Mouse (Mus musculus) monocyte, adult 2 months (primary cell): ENCODE results near the gene Rbfox3.
"Not testable (repeated sequence)": the region's sequence is repeated elsewhere in the genome, so short reads cannot be mapped to it uniquely, and the experiment has no call there.

Source experiments
- DNase-seq, 2 experiments: peaks; one replicate each; pipeline ENCODE4 v3.0.0; 2022; ENCODE audit warnings: low spot score in 2 of 2, low read depth in 1 of 2

Gene Rbfox3

DNA sequence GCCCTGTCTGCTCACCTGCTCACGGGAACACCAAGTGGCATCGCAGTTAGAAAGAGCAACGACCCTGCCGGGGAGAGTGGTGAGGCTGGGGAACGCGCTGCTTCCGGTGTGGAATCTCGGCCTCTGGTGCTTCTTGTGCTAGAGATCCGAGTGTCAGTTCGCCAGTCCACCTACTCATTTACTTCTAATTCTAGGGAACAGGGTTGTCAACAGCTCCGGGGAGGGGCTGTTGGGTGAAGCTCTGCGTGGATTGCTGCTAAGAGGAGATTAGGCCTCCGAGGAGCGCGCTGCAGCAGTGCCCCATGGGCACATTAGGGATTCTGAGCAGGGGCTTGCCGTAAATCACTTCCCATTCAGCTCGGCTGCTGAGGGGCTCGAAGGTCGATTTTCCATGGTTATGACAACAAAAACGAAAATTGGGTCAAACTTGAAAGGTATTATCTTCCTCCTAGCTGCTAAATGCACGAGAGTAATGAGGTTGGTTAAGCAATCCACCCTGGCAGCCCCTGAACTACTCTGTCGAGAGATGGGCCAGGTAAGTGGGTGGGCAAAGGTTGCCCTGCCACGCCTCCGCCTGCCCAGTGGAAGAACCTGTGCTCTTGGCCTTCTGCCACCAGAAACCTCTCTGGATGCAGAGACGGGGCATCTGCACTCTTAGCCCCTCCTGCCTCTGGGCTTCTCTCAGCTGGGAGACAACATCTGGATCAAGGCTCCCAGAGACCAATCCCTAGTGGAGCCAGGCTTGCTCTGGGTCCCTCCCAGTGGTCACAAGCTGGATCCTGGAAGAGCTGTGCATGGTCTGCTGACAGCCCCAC is 85.9 kb downstream of the Rbfox3 start:
- DNase-seq, result no peak

DNA sequence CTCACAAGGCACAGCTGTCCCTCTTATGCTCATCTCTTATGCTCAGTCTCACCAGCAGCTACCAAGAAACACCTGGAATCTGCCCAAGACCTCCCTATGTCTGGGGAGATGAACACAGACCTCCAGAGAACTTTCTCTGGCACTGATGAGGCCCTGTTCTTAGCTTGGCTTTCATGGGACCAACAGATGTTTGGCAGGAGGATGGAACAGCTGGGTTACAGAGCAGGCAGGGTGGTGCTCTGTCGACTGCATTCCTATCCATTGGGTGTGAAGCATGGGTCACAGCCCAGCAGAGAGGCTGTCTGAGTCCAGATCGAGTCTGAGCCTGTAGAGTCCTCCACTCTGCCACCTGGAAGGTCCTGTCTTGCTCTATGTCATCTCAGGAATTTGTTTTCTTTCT is 90.0 kb downstream of the Rbfox3 start:
- no peak for DNase-seq

DNA sequence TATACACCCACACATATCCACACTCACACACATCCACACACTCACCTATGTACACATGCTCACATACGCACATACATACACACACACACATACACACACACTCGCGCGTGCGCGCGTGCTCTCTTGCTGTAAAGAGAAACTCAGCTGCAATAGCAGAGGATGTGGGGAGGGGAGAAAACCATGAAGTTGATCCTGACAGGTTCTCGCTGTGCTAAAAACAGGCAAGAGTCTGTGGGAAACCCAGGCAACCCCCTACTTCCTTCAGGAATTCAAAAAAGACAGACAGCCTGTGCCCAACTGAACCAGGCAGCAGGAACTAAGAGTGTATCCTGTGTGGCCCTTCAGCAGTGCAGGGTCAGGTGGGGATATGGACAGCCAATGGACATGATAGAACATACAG is 92.9 kb downstream of the Rbfox3 start:
- no peak for DNase-seq

DNA sequence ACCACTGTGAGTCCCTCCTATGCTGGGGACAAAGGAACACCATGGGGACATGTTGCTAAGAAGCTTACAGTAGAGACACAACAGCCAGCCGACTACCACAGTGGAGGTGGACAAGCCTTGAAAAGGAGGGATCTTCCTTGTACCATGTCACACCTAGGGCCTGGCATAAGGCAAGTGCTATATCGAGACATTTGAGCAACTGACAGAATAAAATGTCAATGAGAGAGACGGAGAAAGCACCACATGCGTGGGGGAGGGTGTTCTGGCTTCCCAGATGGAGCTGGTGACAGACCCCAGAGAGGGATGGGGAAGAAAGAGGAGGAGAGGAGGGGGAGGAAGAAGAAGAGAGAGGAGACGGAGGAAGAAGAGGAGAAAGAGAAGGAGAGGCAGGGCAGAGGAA is 96.3 kb downstream of the Rbfox3 start:
- no peak for DNase-seq

DNA sequence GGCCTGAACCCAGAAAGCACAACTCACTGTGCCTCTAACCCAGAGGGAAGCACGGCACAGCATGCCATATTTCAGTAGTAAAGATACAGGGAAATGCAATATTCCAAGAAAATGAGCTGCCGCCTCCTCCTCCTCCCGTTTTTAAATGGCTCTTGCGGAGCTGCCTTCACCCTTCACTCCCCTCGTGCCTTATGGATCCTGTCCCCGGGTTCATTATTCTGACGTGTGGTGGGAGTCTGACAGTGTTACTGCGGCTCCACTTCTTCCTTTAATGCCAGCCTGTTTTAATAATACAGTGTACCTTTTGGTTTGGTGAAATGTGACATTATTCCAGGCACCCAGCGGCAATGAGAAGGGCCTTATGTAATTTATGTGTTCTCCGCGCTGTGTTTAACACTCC is 97.5 kb downstream of the Rbfox3 start:
- DNase-seq, result no peak

DNA sequence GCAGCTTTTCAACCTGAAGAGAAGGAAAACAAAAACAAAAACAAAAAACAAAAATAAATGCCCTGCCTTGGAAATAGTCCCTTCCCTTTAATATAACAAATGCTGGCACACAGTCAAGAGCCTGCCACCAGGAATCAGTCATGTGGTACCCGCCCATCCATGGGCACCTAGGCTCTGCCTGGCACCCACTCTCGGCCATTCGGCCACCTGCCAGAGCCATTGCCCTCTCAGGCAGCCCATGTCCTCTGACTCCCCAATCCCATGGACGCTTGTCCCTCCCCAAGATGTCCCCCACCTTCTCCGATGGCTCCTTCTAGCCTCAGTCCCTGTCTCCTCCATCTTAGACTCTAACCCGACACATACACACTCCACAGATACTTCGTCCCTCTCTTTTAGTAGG is 100.0 kb downstream of the Rbfox3 start:
- no peak for DNase-seq

DNA sequence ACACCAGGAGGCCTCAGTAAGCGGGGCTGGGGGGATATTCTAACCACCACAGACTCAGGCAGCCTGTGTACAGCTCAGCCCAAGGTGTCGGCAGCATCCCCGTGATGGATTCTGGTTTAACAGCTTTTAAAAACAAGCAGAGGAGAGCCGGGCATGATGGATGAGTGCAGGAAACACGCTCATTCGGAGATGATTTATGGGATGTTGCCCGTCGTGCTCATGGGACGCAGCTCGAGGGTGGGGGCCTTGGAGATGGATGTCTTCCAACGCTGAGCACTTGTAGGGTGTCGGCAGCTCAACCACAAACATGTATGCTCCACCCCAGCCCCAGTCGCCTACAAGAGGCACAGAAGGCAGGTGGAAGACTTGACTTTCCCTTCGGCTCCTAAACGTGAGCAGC is 103.9 kb downstream of the Rbfox3 start:
- DNase-seq, result no peak

DNA sequence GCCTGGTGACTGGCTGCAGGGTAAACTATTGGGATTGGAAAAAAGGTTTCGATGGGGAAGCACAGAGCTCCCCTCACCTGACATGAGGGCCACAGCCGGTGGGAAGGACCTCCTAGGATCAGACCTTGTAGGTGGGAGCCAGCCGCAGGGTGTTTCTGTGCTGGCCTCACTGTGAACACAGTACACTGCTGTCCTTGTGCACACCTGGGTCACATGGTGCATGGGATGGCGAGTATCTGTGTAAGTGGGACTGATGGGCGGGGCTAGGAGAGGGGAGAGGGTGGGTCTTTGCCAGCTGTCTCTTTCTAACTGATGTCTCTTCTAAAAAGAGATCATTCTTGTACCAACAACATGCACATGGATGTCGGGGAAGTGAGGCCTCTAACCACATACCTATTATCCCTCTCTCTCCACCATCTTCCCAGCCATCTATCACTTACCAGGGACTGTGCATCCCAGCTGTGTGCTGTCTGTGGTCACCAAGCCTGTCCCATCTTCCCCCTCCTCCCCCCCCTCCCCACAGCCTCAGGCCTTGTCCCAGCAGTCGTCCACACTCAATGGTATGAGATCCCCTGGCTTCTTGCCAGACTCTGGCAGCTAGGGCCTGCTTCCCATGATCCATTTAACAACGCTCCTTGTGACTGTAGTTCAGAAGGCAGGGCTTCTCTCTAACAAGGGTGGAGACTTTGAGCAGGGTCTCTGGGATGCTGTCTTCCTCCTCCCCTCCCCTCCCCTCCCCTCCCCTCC is 116.4 kb downstream of the Rbfox3 start:
- no peak for DNase-seq

DNA sequence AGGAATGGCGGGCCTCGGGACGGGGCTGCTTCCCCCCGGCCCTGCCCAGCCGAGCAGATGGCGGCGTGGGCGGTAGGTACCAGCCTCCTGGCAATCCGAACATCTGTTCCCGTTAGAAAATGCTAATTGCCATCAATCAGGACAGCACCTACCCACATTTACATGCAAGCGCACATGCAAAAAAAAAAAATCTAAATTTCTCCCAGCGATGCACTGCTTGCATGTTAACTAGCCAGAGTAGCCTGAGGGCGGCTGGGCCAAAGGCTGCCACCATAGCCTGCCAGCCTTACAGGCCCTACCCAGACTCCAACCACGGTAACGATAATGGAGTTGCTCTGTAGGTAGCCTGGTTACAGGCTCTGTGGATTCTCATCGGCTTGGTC is 117.8 kb downstream of the Rbfox3 start:
- DNase-seq, result no peak

DNA sequence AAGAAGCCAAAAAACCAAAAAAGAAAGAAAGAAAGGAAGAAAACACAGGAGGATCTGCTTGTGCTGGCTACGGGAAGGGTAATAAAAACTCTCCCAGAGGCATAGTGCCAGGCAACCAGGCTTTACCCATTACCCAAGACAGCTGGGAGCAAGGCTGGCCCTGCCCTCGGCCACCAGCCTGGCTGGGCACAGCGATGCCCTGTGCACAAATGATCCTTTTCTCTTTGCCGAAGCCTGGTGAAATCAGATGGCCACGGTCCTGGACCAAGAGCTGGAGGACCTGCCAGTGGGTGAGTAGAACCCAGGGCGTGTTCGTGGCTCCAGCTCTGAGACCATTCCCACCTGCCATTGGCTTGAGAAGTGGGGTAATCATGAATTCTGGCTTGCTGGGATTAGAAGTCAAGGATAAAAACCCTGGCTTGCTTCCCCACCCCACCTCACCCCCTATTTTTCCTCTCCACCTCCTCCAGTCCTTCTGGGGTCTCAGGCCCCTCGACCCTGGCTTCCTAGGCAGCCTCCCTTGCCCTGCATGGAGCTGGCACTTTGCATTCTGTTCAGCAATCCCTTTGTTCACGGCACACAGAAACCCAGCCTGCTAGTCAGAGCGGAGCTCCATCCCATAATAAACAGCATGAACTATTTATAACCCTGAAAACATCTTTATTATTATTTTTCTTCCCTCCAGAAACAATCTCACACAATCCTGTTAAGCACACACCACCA is 118.3 kb downstream of the Rbfox3 start:
- no peak for DNase-seq

DNA sequence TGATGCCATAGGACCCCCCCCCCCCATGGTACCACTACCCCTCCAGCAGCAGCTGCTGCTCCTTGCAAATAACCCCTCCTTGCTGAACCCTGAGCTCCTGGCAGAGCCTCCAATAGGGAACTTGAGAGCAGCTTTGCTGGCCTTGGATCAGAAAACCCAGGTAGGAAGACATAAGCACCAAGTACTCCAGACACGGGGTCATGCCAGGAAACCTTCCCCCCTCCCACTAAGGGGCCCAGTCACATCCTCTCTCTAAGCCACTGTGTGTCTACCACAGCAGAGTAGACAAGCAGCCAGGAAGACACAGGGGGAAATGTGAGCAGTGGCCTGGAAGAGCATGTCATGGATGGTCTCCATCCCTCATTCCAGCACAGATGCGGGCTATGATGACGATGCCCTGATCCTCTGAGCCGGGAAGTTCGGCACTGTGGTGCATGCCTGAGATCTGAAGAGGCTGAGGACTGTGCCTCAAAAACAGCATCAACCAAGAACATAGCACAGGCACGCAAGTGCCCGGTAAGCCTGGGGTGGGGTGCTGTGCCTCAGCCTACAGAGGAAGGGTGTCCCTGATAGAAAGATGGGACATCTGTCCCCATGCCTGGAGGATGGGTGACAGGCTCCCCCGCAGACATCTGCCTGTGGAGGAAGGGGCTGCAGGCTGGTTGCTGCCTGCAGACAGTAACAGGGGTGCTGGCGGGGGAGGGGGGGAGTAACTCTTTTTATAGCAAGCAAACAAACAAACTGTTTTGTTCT is 119.1 kb downstream of the Rbfox3 start:
- DNase-seq, result no peak

DNA sequence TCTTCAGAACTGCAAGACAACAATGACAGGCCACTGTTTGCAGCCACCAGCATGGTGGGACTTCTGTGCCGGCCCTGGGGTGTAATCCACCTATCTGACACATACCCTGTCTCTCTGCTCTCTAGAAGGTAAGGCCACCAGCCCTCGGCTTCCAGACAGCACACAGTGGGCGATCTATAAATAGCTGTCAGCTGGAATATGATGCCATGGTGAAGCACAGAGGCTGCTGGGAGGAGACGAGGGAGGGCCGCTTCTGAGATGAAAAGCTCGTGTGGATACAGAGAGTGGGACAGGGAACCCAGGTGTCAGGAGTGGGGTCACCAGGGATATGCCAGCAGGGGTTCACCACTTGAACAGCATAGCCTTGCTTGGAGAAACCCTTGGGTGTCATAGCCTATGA is 120.0 kb downstream of the Rbfox3 start:
- DNase-seq, result no peak

DNA sequence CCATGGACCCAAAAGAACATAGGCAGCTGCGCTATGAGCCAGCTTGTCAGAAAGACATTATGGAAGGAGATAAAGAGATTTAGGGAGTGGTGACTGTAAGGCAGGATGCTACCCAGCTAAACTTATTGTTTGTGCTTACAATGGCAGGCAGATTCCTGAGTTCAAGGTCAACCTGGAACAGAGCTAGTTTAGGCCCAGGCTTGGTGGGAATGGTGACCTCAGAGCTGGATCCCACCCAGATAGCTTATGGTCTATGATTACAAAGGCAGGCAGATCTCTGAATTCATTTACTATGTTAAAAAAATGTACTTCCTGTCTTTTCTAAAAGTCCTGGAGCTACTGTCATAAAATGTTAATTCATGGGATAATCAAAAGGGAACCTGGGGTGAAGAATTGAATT is 123.3 kb downstream of the Rbfox3 start:
- no peak for DNase-seq

DNA sequence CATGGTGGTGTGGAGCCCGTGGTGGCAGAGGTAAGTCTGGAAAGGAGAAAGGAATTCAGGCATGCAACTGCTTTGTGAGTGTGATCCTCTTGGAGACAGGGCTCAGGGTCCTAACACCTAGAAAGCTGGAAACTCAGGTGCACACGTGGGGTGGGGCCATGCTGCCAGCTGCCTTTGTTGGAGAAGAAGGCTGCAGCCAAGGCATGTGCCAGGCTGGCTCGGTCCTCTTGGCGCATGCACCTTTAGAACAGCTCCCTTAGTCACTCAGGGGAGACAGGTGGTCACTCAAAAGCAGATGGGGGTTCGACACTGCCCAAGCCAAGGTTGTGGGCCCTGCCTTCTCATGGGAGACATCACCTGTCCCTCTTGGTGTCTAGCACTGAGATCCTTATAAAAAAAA is 128.7 kb downstream of the Rbfox3 start:
- no peak for DNase-seq

DNA sequence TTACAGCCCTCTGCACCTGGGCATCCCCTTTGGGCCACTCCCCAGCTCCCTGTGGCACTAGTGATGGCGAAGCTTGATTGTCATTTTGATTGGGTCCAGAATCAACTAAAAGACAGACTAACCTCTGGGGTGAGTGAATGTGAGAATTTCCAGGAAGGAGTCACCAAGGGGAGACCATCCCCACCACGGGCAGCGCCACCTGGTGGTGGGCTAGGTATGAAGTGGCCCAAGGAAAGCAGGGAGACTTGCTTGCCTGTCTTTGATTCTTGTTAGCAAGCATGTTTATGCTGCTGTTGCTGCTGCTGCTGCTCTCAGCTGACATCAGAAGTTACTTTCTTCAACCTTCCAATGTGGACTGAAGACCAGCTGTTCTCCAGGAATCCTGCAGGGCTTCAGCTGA is 135.6 kb downstream of the Rbfox3 start:
- no peak for DNase-seq

DNA sequence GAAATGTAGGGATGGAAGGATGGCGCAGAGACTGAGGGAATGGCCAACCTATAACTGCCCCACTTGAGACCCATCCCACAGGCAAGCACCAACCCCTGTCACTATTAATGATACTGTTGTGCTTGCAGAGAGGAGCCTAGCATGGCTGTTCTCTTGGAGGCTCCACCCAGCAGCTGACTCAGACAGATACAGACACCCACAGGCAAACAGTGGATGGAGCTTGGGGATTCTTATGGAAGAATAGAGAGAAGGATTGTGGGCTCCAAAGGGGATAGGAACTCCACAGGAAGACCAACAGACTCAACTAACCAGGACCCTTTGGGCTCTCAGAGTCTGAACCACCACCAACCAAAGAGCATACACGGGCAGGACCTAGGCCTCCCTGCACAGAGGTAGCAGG is 136.6 kb downstream of the Rbfox3 start:
- not testable (repeated sequence) for DNase-seq

DNA sequence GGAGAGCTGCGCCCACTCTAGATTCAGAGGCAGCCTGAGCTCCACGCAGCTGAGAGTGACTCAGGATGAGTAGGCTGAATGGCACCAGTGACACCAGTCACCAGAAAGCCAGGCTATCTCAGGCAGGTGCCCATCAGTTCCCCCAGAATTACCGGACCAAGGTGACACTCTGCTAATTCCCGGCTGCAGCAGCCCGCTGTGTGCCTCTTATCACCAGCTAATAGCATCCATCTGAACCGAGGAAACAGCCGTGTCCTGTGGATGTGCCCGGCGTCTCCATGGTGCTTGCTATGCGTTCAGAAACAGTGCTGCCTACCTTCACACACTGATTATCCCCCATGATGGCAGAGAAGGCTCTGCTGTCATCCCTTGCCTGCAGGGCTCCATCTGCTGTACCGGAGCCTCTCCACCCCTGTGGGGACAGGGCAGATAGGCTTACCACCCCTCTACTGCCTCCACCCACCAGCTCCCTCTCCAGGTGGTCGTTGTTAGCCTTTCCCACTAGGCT is 138.3 kb downstream of the Rbfox3 start:
- no peak for DNase-seq

DNA sequence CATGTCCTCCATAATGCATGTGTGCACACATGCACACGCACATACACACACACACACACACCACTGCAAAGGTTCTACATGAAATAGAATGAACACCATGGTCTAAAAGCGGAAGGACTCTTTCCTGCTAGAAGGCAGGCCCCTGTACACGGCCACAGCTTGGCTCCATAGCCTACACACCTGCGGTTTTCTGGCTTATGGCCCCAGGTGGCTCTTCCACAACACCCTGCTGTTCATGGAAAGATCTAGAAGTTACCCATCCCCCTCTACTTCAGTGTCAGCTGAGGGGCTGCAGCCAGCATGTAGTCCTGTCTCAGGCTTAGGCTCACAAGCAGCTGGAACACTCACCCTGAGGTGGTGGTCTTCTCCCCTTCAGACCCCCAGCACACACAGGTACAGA is 140.0 kb downstream of the Rbfox3 start:
- no peak for DNase-seq

DNA sequence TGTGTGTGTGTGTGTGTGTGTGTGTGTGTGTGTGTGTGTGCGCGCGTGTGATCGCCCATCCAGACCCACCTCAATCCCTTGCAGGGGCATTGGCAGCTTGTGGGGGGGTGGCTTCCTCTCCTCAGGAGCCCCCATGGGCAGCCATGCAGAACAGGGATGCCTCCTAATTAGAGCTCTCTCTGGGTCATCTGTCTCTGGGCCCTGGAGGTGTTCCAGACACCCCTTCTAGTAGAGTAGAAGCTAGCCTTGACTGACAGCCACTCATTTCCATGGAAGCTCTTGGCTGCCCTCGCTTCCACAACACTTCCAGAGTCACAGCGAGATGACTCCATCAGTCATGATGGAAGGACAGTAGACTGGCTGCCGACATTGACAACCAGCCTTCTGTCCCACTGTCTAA is 140.6 kb downstream of the Rbfox3 start:
- DNase-seq, result no peak

DNA sequence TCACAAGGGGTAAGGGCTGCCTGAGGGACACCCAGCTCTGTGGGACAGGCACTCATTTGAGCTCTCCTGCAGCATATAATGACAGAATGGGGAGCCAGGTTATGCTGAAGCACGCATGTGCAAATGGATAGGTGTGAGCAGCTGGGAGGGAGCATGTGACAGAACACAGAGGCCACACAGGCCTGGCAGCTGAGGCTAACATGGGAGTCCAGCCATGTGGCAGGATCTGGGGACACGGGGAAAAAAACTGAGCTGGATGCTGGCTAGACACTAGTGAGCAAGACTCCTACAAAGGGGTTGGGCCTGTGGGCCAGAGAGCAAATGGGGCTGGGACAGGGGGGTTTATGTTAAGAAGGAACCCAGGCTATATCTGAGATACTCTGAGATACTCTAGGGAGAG is 141.9 kb downstream of the Rbfox3 start:
- no peak for DNase-seq

DNA sequence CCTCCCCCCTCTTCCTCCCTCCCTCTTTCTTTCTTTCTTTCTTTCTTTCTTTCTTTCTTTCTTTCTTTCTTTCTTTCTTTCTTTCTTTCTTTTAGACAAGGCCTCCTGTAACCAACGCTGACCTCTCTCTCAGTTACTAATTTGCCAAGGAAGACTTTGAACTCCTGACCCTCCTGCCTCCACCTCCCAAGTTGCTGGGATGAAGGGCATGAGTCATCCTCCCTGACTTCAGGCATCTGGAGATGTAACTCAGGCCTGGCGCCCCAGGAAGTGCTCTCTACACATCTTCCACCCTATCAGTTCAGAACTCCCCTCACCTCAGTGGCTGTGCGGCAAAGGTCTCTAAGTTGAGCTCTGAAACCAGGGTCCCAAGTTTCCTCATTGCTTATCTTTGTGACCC is 143.0 kb downstream of the Rbfox3 start:
- DNase-seq, result no peak
